Comparison of ENCODE assay signal across 18 mouse cellular contexts in the genomic region with DNA sequence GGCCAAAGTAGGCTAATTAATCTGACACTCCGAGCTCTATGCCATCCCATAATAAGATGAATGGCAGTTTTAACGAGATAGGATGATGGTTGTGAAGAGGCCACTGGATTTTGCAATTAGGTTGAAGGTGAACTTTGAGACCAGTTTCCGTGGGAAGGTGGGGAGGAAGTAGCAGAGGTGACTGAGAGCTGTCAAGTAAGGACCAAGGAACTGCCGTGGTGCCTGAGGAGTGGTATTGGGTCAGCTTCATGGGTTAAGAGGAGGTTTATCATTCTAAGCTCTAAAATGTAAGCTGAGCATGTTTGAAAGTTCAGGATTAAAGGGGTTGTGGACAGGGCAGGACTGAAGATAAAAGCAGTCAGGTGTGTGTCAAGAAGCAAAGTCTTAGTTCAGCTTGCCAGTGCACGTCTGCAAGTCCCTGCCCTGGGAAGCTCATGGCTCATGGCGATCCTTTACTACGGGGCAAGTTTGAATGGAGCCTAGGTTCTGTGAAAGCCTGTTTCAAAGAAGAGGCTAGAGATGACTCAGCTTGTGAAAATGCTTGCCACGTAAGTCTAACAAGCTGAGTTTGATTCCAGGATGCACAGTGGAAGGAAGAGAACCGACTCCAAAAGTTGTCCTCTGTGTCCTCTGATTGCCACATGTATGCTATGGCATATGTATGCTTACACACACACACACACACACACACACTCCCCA. TPM values are rescaled to one million over a fixed set of nuclear protein-coding genes. Genes with fewer than 3 reads are reported as not detected.
DNase-seq lines count a peak whose midpoint lies in the region; TF ChIP-seq lines count a peak whose summit lies in the region.
"Had no signal": no experiment of that assay in that cellular context is flagged by ENCODE, and none has a peak within 500 bp of the region (broad histone marks: within the 10 kb centered on the region; RNA-seq: fewer than 3 reads in every experiment).

No protein-coding gene starts in this region.

- H3K36me3 ChIP-seq in small intestine, adult 2 months (ENCODE audit: control insufficient read depth, insufficient read depth, low read length) = no peaks in the 10 kb centered on the region
- H3K36me3 ChIP-seq: embryonic facial prominence, embryonic 10.5 days; liver, embryonic 12.5 days had no signal

- H3K27ac ChIP-seq in bone marrow macrophage, adult 2 months (ENCODE audit: insufficient read depth, low read depth, low read length) = peak overlapping the region; percentile 0; the same call in 1 of the 2 replicates
- H3K27ac ChIP-seq in small intestine, adult 2 months (ENCODE audit: insufficient read depth, low read depth, low read length) = peak overlapping the region; percentile 98
- H3K27ac ChIP-seq: embryonic facial prominence, embryonic 10.5 days; liver, embryonic 12.5 days had no signal

- no peak for TF ChIP-seq POLR2A in bone marrow macrophage, adult 2 months (IDR thresholded peaks at IDR 0.05; ENCODE audit: borderline replicate concordance, low read depth, low read length)
- TF ChIP-seq POLR2A in small intestine, adult 2 months (IDR thresholded peaks at IDR 0.05; ENCODE audit: low read depth, low read length) = no peak

- WGBS in small intestine, adult 2 months = 24% methylated on average over 9 of the region's 9 CpGs

- no peak overlapping the region for H3K4me3 ChIP-seq in bone marrow macrophage, adult 2 months (ENCODE audit: insufficient read depth, low read length)
- H3K4me3 ChIP-seq in small intestine, adult 2 months (ENCODE audit: low read depth, low read length) = no peak overlapping the region
- H3K4me3 ChIP-seq: embryonic facial prominence, embryonic 10.5 days; liver, embryonic 12.5 days; myocyte had no signal

- peaks cover 18% of the 10 kb centered on the region for H3K4me1 ChIP-seq in bone marrow macrophage, adult 2 months (ENCODE audit: control insufficient read depth, insufficient read depth, low read length)
- H3K4me1 ChIP-seq in small intestine, adult 2 months (ENCODE audit: control insufficient read depth, insufficient read depth, insufficient read length, low read length) = peaks cover 15% of the 10 kb centered on the region; the same call in 1 of the 2 replicates
- H3K4me1 ChIP-seq: embryonic facial prominence, embryonic 10.5 days had no signal

- no peak for TF ChIP-seq CTCF in bone marrow macrophage, adult 2 months (IDR thresholded peaks at IDR 0.05; ENCODE audit: low read depth, low read length)
- TF ChIP-seq CTCF in small intestine, adult 2 months (IDR thresholded peaks at IDR 0.05; ENCODE audit: extremely low read depth, insufficient read length, insufficient replicate concordance, low read depth, low read length) = no peak

- H3K27me3 ChIP-seq in small intestine, adult 2 months (ENCODE audit: control insufficient read depth, insufficient read depth, low read length) = no peaks in the 10 kb centered on the region
- H3K27me3 ChIP-seq: liver, embryonic 12.5 days had no signal

- DNase-seq in adrenal gland, adult 2 months = peak; percentile 39
- DNase-seq in adrenal gland, adult 18-20 months (ENCODE audit: low spot score in 2 of 2) = no peak
- DNase-seq in 416B (ENCODE audit: low read depth) = peak; percentile 51
- DNase-seq in left cerebral cortex, adult 9 months (ENCODE audit: low spot score in 2 of 2) = no peak
- DNase-seq in kidney, postnatal 14 days = no peak
- DNase-seq in layer of hippocampus, adult 11-12 months (ENCODE audit: low spot score) = no peak
- DNase-seq: cerebellum, postnatal 36 days; gastrocnemius, postnatal 36 days; layer of hippocampus, adult 9-11 months; thymus, adult 18-20 months had no signal

RNA-seq across cellular contexts. Expression of a gene that starts 7.8 kb away (rescaled TPM):
- total RNA-seq in adrenal gland, adult 2 months (2021) = 100 to 1,000 TPM; 249 to 348 TPM
- polyA plus RNA-seq in adrenal gland, adult 2 months (2012; rRNA removed) = 126 and 136 TPM in 2 replicates
- 100 to 1,000 TPM; 245 to 319 TPM for total RNA-seq in adrenal gland, adult 18-20 months (2021)
- 556 and 652 TPM in 2 replicates for polyA plus RNA-seq in bone marrow macrophage, adult 2 months (2012; ENCODE audit: insufficient read depth, insufficient read length, missing spikeins)
- polyA plus RNA-seq in small intestine, adult 2 months (2012; rRNA removed) = 90.3 and 250 TPM in 2 replicates

RNA-seq across cellular contexts. Expression of a gene that starts 31.0 kb away (rescaled TPM):
- 1 to 10 TPM in 1 of 2 experiments, not detected in 1; 2.3 TPM for total RNA-seq in adrenal gland, adult 2 months (2021)
- polyA plus RNA-seq in adrenal gland, adult 2 months (2012; rRNA removed) = 0.67 TPM in 1 of 2 replicates, not detected in the other
- not detected for total RNA-seq in adrenal gland, adult 18-20 months (2021)
- not detected in 2 replicates for polyA plus RNA-seq in bone marrow macrophage, adult 2 months (2012; ENCODE audit: insufficient read depth, insufficient read length, missing spikeins)
- not detected in 2 replicates for polyA plus RNA-seq in small intestine, adult 2 months (2012; rRNA removed)
- total RNA-seq: gastrocnemius, postnatal 36 days; hematopoietic stem cell, adult 5-6 weeks; left cerebral cortex, postnatal 36 days had no signal
- polyA plus RNA-seq: frontal cortex, adult 2 months had no signal

Comparison
In these comparisons a context has a peak if more than half of its experiments do, and no peak if none do; other contexts are left out.
1. DNase-seq: peak in adrenal gland, adult 2 months (single experiment) and 416B (single experiment); none in adrenal gland, adult 18-20 months (0 of 2), left cerebral cortex, adult 9 months (0 of 2), kidney, postnatal 14 days (single experiment) and layer of hippocampus, adult 11-12 months (single experiment).